Mouse (Mus musculus): ENCODE measurements at regions not wholly inside any gene's neighbourhood (a gene's known extent, or its start where the extent isn't known, plus 50 kb on each side); places are given as distances from the start of the nearest gene placed in this dataset.
"Not testable (repeated sequence)": the region's sequence is repeated elsewhere in the genome, so short reads cannot be mapped to it uniquely, and the experiment has no call there.

- Histone ChIP-seq H3K9me3 (ENCODE audit: control insufficient read depth, low read length) (no peaks in the 10 kb centered on the region), H3K4me3 (ENCODE audit: low read depth, low read length) (no peak overlapping the region), H3K27me3 (ENCODE audit: control insufficient read depth, insufficient read depth, low read length) (no peaks in the 10 kb centered on the region), H3K4me2 (ENCODE audit: low read depth, low read length) (no peak overlapping the region), H3K4me1 (ENCODE audit: control insufficient read depth, insufficient read depth, low read length) (no peaks in the 10 kb centered on the region), H3K9ac (replicated peaks; ENCODE audit: low read depth, low read length) (no peak overlapping the region), H3K27ac (ENCODE audit: low read depth, low read length) (no peak overlapping the region), H3K36me3 (ENCODE audit: control insufficient read depth, insufficient read depth, low read length) (no peaks in the 10 kb centered on the region)
- peak; percentile 41; the same call in 1 of the 2 replicates for ATAC-seq (ENCODE audit: low read depth)
- WGBS = 61% methylated on average over 10 of the region's 10 CpGs
Observed at GRCm38 (mm10) chr11:45404377-45405029, 447.3 kb upstream of the Clint1 start.

DNA sequence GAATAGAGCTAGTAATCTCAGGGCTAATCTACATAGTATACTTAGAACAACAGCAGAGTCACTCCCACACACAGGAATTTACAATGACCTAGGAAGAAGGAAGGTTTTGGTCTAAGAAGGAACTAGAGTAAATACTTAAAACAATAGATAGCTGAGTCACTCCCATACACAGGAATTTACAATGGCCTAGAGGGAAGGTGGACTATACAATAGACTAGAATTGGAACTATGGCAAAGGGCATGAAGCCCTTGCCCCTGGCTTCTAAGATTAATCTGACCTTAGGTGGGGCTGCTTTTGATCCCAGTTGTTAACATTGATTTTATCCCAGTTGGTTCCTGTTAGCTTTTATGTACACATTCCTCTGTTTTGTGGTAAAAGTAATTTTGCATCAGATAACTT, 427.8 kb upstream of the Clint1 start:
- not testable (repeated sequence) for H3K4me2 ChIP-seq (ENCODE audit: low read depth, low read length); H3K27ac ChIP-seq (ENCODE audit: low read depth, low read length); H3K36me3 ChIP-seq (ENCODE audit: control insufficient read depth, insufficient read depth, low read length); H3K9me3 ChIP-seq (ENCODE audit: control insufficient read depth, low read length); ATAC-seq (ENCODE audit: low read depth); H3K27me3 ChIP-seq (ENCODE audit: control insufficient read depth, insufficient read depth, low read length); H3K4me1 ChIP-seq (ENCODE audit: control insufficient read depth, insufficient read depth, low read length); H3K9ac ChIP-seq (replicated peaks; ENCODE audit: low read depth, low read length); H3K4me3 ChIP-seq (ENCODE audit: low read depth, low read length)

DNA sequence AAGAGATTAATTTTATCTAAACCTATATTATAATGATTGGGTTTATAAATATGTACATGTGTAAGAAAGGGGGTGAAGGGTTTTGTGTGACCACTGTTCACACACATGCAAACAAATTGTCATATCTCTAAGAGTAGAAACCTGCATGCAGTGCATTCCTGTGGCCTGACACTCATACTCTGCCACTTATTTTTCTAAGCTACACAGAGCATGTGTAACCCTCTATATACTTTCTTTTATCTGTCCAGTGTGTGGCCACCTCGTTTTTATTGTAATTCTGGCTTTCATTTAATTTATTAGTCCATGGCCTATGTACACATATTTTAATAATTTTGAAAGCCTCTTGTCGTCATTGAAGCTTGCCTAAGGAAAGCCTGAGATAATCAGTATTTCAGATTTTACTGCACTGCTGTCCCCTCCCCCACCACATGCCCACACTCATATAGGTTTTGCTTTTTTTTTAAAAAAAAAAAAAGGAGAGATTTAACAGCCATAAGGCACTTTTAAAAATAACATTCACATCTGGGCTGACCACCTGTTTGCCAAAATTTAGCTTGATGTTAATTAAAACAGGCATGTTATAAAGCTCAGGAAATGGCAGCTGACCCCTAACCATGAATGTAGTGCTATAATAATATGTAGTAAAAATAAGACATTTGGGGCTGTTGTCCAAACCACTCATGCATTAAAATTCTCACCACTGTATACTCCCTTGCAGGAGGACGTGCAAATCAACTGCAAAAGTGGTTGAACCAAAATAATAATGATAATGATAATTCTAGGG, 410.7 kb upstream of the Clint1 start:
- H3K27me3 ChIP-seq (ENCODE audit: control insufficient read depth, insufficient read depth, low read length) = no peaks in the 10 kb centered on the region
- no peak overlapping the region for H3K4me3 ChIP-seq (ENCODE audit: low read depth, low read length)
- no peak overlapping the region for H3K27ac ChIP-seq (ENCODE audit: low read depth, low read length)
- no peaks in the 10 kb centered on the region for H3K9me3 ChIP-seq (ENCODE audit: control insufficient read depth, low read length)
- no peak overlapping the region for H3K4me2 ChIP-seq (ENCODE audit: low read depth, low read length)
- no peaks in the 10 kb centered on the region for H3K36me3 ChIP-seq (ENCODE audit: control insufficient read depth, insufficient read depth, low read length)
- 56% methylated on average over 3 of the region's 3 CpGs for WGBS
- ATAC-seq (ENCODE audit: low read depth) = no peak
- no peaks in the 10 kb centered on the region for H3K4me1 ChIP-seq (ENCODE audit: control insufficient read depth, insufficient read depth, low read length)
- H3K9ac ChIP-seq (replicated peaks; ENCODE audit: low read depth, low read length) = no peak overlapping the region

DNA sequence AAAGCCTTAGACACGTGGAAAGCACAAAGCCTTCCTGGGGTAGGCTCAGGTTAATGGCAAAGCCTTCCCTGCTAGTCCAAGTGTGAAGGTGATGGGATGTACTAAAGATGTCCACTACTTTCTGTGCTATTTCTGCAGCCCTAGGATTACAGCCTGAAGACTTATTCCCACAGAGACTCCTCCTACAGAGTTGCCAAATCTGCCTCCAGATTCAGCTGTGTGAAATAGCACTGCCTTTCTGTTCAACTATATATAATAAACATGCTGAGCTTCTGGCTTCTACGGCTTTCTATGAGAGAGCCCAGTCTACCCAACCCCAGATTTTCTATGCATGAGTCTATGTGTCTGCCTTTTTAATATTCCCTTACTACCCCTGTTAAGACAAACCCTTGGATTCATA, 405.3 kb upstream of the Clint1 start:
- no peak for ATAC-seq (ENCODE audit: low read depth)
- Histone ChIP-seq H3K36me3 (ENCODE audit: control insufficient read depth, insufficient read depth, low read length) (no peaks in the 10 kb centered on the region), H3K9me3 (ENCODE audit: control insufficient read depth, low read length) (no peaks in the 10 kb centered on the region), H3K27me3 (ENCODE audit: control insufficient read depth, insufficient read depth, low read length) (no peaks in the 10 kb centered on the region), H3K4me1 (ENCODE audit: control insufficient read depth, insufficient read depth, low read length) (no peaks in the 10 kb centered on the region), H3K4me3 (ENCODE audit: low read depth, low read length) (no peak overlapping the region), H3K27ac (ENCODE audit: low read depth, low read length) (no peak overlapping the region), H3K4me2 (ENCODE audit: low read depth, low read length) (no peak overlapping the region), H3K9ac (replicated peaks; ENCODE audit: low read depth, low read length) (no peak overlapping the region)
- 83% methylated on average over 2 of the region's 2 CpGs for WGBS

DNA sequence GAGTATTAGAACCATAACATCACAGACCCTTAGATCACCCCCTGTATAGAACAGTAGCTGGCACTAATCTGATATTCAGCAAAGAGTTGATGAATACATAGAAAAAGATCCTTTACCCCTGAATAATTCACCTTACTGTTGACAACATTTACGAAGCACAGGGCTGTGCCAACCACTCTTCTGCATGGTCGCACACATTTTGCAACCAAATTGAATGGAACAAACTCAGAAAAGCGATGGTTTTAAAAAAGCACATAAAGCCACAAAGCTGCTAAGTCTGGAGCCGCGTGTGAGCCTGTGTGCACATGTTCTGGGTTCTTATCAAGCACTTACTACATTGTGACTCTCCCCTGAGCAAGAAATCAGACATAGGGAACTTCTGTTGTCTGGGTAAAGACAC, 397.6 kb upstream of the Clint1 start:
- ATAC-seq (ENCODE audit: low read depth) = no peak
- H3K4me3 ChIP-seq (ENCODE audit: low read depth, low read length) = no peak overlapping the region
- no peak overlapping the region for H3K27ac ChIP-seq (ENCODE audit: low read depth, low read length)
- no peak overlapping the region for H3K4me2 ChIP-seq (ENCODE audit: low read depth, low read length)
- H3K27me3 ChIP-seq (ENCODE audit: control insufficient read depth, insufficient read depth, low read length) = no peaks in the 10 kb centered on the region
- no peak overlapping the region for H3K9ac ChIP-seq (replicated peaks; ENCODE audit: low read depth, low read length)
- WGBS = 58% methylated on average over 5 of the region's 5 CpGs
- H3K4me1 ChIP-seq (ENCODE audit: control insufficient read depth, insufficient read depth, low read length) = peaks cover 6% of the 10 kb centered on the region; the same call in 1 of the 2 replicates
- no peaks in the 10 kb centered on the region for H3K9me3 ChIP-seq (ENCODE audit: control insufficient read depth, low read length)
- no peaks in the 10 kb centered on the region for H3K36me3 ChIP-seq (ENCODE audit: control insufficient read depth, insufficient read depth, low read length)

- no peaks in the 10 kb centered on the region for H3K27me3 ChIP-seq (ENCODE audit: control insufficient read depth, insufficient read depth, low read length)
- H3K9ac ChIP-seq (replicated peaks; ENCODE audit: low read depth, low read length) = no peak overlapping the region
- H3K4me3 ChIP-seq (ENCODE audit: low read depth, low read length) = no peak overlapping the region
- no peaks in the 10 kb centered on the region for H3K9me3 ChIP-seq (ENCODE audit: control insufficient read depth, low read length)
- H3K36me3 ChIP-seq (ENCODE audit: control insufficient read depth, insufficient read depth, low read length) = no peaks in the 10 kb centered on the region
- H3K27ac ChIP-seq (ENCODE audit: low read depth, low read length) = no peak overlapping the region
- WGBS = 57% methylated on average over 3 of the region's 3 CpGs
- H3K4me2 ChIP-seq (ENCODE audit: low read depth, low read length) = no peak overlapping the region
- H3K4me1 ChIP-seq (ENCODE audit: control insufficient read depth, insufficient read depth, low read length) = peaks cover 6% of the 10 kb centered on the region; the same call in 1 of the 2 replicates
- ATAC-seq (ENCODE audit: low read depth) = no peak
Observed at GRCm38 (mm10) chr11:45454933-45455332, 396.9 kb upstream of the Clint1 start.

GRCm38 (mm10) chr11:45456724-45457123, 395.1 kb upstream of the Clint1 start:
- Histone ChIP-seq H3K4me1 (ENCODE audit: control insufficient read depth, insufficient read depth, low read length) (peaks cover 6% of the 10 kb centered on the region; the same call in 1 of the 2 replicates), H3K9me3 (ENCODE audit: control insufficient read depth, low read length) (no peaks in the 10 kb centered on the region), H3K4me2 (ENCODE audit: low read depth, low read length) (no peak overlapping the region), H3K27ac (ENCODE audit: low read depth, low read length) (no peak overlapping the region), H3K4me3 (ENCODE audit: low read depth, low read length) (no peak overlapping the region), H3K36me3 (ENCODE audit: control insufficient read depth, insufficient read depth, low read length) (no peaks in the 10 kb centered on the region), H3K27me3 (ENCODE audit: control insufficient read depth, insufficient read depth, low read length) (no peaks in the 10 kb centered on the region), H3K9ac (replicated peaks; ENCODE audit: low read depth, low read length) (no peak overlapping the region)
- 38% methylated on average over 3 of the region's 3 CpGs for WGBS
- no peak for ATAC-seq (ENCODE audit: low read depth)

DNA sequence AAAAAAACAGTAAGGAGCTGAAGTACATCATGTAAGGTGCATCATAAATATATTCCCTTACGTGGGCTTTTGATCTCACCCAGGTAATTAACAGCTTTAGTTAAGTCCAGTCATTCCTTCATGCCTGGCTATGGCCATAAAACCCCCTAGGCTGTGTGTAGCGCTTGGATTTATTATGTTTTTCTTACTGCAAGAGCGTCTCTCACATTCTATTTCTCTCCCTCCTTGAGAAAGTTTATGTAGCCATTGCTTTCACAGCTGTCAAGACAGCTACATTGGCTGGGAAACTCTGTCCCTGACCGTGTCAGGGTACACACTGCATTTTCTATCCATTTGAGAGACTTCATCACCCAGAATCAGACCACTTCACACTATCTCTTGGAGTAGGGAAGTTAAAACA, 394.3 kb upstream of the Clint1 start:
- Histone ChIP-seq H3K36me3 (ENCODE audit: control insufficient read depth, insufficient read depth, low read length) (no peaks in the 10 kb centered on the region), H3K4me3 (ENCODE audit: low read depth, low read length) (no peak overlapping the region), H3K27ac (ENCODE audit: low read depth, low read length) (no peak overlapping the region), H3K27me3 (ENCODE audit: control insufficient read depth, insufficient read depth, low read length) (no peaks in the 10 kb centered on the region), H3K4me1 (ENCODE audit: control insufficient read depth, insufficient read depth, low read length) (peaks cover 6% of the 10 kb centered on the region; the same call in 1 of the 2 replicates), H3K4me2 (ENCODE audit: low read depth, low read length) (no peak overlapping the region), H3K9ac (replicated peaks; ENCODE audit: low read depth, low read length) (no peak overlapping the region), H3K9me3 (ENCODE audit: control insufficient read depth, low read length) (no peaks in the 10 kb centered on the region)
- WGBS = 41% methylated on average over 4 of the region's 4 CpGs
- no peak for ATAC-seq (ENCODE audit: low read depth)

DNA sequence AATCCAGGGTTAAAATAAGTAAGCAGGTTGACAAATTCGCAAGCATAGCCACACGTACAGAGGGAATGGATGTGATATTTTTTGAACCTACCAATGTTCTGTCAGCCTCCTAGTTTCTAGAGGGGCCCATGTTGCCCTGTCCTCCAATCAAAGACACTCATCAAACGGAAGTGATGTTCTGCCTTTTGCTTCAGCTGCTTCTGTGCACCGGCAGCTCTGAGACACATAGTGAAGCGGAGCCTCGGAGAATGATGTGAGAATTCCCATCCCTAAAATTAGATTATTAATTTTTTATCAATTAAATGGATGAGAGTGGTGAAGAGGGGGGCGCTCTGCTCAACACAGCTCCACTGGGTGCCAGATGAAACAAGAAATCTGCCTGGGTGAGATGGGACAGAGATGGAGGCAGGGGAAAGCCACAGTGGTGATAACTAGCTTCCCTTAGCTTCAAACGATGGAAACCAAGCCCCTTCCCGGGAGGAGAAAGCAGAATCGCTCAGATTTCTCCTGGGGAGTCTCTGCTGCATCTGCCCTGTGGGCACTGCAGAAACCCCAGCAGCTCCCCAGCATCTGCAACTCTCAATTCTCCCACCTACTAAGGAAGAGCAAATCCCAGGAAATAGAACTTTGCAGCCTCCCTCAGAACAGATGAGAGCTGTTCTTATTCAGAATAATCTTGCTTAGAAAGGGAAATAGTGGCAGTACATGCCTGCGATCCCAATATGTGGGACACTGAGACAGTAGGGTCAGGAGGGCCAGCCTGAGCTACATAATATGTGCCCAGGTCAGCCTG, 391.7 kb upstream of the Clint1 start:
- no peak for ATAC-seq (ENCODE audit: low read depth)
- no peaks in the 10 kb centered on the region for H3K9me3 ChIP-seq (ENCODE audit: control insufficient read depth, low read length)
- WGBS = 75% methylated on average over 11 of the region's 11 CpGs
- no peak overlapping the region for H3K4me2 ChIP-seq (ENCODE audit: low read depth, low read length)
- H3K27me3 ChIP-seq (ENCODE audit: control insufficient read depth, insufficient read depth, low read length) = no peaks in the 10 kb centered on the region
- H3K4me3 ChIP-seq (ENCODE audit: low read depth, low read length) = no peak overlapping the region
- peaks cover 2% of the 10 kb centered on the region; the same call in 1 of the 2 replicates for H3K4me1 ChIP-seq (ENCODE audit: control insufficient read depth, insufficient read depth, low read length)
- H3K27ac ChIP-seq (ENCODE audit: low read depth, low read length) = no peak overlapping the region
- no peaks in the 10 kb centered on the region for H3K36me3 ChIP-seq (ENCODE audit: control insufficient read depth, insufficient read depth, low read length)
- H3K9ac ChIP-seq (replicated peaks; ENCODE audit: low read depth, low read length) = no peak overlapping the region
